Mouse (Mus musculus) urinary bladder, adult 2 months (tissue): ENCODE data around the gene Otop2. TPM values are rescaled to one million over a fixed set of nuclear protein-coding genes. Genes with fewer than 3 reads are reported as not detected.

Experiments
- DNase-seq: peaks from one replicate; pipeline ENCODE4 v3.0.0; 2022; ENCODE audit warnings: low spot score
- polyA plus RNA-seq: library from polyadenylated mRNA; depleted of rRNA; stranded (reverse); fragments of >200 nt; gene quantifications from 2 replicates; pipeline ENCODE4 v1.2.3, GENCODE M21; 2012

Otop2 gene
- polyA plus RNA-seq, 1 experiment, result not detected

DNA sequence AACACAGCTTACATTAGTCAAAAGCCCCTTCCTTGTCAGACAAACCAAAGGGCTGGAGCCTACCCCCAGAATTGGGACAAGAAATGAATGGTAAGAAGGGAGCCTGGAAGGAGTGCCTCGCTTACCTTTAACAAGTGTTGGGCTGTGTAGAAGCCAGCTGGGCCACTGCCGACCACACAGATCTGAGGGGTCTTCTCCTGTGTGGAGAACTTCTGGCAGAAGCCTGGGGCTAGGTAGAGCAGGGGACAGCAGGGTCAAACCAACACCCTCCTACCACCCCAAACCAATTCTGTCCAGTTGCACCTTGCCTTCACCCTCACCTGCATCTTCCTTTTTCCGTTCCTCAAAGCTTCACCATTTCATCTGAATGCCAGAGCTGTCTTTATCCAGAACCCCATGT, 31.0 kb upstream of the Otop2 start:
- no peak for DNase-seq

DNA sequence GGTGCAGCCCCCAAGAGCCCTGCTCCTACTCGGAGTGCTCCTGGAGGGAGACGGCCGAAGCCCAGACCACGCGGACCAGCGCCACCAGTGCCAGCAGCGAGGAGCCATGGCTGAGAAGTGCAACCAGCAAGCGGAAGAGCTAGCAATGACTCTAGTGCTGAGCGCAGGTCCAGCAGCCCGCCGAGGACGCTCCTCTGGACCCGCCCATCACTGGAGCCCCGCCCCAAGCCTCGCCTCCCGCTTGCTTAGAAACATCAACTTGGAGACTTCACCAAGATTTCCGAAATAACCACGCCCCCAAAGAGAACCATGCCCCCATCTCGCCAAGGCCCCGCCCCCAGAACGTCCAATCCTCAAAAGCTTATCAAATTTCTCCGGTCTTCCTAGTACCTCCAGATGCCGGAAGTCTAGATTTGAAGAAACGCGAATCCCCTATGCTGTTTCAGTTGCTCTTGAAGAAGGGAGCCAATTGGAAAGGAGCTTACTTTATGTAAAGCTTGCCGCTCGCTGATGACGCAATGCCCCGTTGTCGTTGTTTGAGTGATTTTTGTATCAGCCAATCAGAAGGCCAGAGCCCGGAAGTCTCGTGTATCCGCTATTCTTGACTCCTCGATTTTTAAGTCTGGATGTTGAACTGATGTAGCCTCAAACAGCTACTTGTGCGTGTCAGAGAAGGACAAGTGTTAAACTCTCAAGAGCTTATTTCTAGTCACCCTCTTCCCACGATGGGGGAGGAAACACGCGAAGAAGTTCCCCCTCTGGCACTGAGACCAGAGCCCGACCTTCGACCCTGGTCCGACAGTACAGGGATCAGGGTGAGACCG, 30.0 kb upstream of the Otop2 start, which contains the start of gene Fdxr:
Gene Fdxr (minus strand): TSS at position 271 of the 824 bp plus-strand sequence.
- DNase-seq, result peak; percentile 81

DNA sequence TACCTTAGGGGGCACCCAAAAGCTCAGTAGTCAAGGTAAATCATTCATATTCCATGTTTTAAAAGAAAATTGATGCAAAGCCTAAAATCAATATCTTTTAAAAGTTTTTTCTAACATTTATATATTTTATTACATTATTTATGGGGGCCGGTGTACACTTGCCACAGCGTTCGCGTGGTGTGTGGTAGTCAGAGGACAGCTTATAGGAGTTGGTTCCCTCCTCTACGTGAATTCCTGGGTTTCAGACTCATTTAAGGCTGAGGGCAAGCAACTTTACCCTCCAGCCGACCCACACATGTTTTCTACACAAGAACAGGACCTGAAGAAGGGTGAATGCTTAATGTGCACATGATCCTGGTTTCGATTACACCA, 29.4 kb upstream of the Otop2 start:
- DNase-seq, result no peak

DNA sequence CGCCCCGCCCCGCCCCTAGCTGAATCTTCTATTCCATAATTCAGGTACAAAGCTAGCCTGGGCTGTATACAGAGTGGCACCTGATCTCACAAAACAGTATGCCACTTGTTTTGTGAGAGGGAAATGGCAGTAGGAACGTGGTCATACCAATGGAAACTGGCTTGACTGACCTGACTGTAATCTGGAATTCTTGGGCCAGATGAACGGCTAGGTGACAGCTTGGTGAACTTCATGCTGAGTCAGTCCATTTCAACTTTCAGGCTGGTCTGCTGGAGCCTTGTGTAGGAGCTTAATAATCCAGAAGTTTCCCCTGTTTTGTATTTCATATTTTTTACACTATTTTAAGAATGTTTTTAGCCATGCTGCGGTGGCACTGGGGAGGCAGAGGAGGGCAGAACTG, 28.8 kb upstream of the Otop2 start:
- no peak for DNase-seq

DNA sequence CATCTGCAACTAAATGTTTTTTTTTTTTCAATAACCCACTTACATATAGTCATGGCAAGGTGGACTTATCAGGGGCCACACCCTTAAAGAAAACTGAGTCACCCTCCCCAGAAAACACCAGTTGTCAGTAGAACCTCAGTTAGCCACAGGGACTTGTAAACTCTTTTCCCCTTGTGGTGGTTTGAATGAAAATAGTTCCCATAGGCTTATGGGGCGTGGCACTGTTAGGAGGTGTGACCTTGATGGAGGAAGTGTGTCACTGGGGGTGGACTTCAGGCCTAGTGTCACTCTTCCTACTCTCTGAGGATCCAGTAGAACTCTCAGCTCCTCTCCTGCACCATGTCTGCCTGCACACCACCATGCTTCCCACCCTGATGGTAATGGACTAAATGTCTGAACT, 27.2 kb upstream of the Otop2 start:
- DNase-seq, result no peak

DNA sequence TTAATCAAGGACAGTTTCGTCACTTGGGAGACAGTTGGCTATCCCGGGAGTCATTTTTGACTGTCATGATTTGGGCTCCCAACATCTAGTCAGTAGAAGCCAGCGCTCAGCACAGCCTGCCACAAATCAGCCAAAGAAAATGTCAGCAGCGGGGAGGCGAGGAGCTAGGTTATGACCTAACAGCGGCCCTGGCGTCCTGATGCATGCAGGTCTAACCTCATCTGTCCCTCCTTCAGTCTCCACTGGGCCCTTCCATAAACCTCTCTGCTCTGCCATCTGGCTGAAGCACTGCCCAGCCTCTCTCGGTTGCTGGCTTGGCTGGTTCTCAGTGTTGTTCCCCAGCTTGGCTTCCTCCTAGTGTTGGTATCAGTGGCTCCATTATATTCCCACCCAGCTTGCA, 24.7 kb upstream of the Otop2 start:
- DNase-seq, result no peak

DNA sequence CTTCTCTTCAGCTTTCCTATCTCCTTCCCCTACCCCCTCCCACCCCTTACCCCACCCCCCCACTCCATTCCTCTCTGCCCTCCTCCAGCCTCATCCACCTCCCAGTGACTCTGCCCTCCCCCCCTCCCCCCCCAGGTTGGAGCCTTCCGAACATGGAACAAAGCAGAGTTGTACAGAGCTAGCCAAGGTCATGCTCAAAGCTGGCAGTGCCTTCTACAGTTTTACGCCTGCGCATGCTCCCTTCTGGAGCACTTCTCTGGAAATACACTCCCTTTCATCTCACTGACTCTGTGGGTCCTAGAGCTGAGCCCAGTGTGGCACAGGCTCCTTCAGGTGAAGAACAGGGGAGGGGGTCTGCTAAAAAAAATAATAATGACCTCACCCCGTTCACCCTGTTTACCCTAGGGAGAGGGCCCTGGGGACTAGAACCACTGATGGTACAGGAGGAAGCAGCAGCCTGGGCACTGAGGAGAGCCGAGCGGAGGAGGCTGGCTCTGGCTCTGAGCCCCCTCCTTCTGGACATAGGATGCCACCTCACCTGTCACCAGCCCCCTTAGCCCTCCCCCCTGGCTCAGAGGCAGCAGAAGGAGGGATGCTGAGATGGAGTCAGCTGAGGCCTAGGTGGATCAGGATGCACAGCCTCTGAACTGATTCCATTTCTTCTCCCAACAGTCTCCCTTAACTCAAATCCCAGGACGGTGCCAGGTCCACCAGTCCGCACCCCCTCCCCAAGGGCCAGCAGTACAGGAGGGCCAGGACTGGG, 24.1 kb upstream of the Otop2 start:
- no peak for DNase-seq

DNA sequence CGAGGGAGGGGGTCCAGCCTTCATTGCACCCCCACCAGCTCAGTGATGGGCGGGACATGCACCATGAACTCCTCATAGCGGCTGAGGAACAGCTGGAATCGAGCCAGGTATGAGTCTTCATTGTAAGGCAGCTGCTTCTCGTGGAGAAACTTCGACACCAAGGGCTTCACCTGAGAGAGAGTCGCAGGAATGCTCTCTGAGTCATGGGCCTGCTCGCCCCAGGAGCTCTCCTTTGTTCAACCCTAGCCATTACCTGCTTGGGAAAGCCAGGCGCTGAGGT, 23.5 kb upstream of the Otop2 start:
- DNase-seq, result no peak

DNA sequence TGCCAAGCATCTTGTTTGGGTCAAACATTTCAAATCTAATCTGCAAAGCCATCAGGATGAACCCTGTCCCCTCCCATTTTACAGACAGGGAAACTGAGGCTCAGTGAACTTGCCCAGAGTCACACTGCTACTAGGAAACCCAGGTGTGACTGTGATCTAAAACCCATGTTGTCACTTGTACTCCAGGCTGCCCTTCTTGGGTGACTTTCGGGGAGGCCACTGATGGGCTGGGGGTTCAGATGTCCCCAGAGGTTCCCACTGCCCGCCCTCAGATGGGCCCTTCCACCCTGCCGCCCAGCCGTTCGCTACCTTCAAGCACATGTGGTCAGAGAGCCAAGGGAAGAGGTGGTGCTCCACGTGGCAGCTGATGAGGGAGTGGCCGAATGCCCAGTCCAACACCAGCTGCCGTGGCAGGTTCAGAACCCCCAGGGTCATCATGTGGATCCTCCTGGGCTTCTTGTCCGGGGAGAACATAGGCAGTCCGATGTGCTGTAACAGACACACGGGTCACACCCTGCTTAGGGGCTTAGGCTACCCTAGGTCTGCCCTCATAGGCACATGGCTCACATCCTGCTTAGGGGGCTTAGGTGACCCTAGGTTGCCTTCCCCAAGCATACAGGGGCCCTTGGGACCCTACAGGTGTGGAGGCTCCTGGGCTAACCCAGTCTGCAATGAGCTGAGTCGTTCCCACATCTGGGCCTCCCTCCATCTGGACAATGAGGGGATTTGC, 22.9 kb upstream of the Otop2 start:
- no peak for DNase-seq

DNA sequence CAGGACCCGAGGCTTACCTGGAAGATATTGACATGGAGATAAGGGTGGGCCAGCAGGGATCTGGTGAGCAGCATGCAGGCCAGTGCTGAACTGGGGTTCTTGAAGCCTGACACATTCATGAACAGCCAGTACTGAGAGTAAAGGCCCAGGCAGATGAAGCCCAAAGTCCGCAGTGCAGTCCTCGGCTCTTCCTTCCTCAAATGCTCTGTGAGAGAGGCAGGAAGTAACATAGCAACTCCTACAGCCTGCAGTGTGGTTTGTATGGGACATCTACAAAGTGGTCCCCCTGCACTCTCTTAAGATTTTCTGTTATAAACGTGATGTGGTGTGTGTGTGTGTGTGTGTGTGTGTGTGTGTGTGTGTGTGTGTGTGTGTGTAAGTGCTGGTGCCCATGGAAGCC, 21.7 kb upstream of the Otop2 start:
- DNase-seq, result no peak

DNA sequence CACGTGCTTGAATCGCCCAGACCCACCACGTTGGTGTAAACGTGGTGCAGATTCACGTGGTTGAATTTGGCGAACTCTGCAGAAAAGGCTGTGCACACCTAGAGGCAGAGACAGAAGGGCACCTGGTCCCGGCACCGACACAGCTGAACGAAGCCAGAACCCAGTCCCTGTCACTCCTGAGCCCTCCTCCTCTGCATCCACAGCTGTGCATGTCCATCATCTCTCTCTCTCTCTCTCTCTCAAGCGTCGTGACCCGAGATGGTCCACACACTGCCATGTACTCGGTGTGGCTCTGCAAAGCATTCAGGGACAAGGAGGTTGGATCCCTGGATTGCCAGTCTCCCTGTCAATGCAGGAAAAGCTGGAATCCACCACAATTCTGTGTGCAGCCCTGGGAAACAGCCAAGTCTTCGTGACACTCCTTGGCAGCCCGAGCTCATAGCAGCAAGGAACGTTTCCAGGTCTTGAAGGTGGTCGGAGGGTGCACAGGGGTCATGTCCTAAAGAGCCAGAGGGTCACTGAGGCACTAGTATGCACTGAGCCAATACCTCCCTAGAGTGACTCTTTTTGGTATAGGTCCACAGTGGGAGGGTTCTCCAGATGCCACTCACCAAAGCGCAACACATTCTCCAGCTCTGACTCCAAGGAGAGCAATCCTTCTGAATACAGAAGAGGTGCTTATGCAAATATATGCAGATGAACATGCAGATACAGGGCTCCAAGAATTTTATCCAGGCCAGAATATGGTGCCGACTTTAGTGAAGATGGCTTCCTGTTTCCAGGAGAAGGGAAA, 20.6 kb upstream of the Otop2 start:
- DNase-seq, result no peak

DNA sequence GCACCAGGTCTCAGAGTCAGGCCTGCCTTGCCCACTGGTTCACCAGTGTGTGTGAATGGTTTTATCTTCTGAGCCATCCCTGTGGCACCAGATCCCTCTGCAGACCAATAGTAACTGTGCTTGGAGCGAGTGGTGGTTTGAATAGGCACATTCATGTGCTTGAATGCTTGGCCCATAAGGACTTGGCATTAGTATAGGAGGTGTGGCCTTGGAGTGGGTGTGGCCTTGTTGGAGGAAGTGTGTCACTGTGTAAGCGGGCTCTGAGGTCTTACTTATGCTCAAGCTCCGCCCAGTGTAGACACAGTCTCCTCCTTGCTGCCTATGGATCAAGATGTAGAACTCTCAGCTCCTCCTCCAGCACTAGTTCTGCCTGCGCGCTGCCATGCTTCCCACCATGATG, 19.6 kb upstream of the Otop2 start:
- no peak for DNase-seq

DNA sequence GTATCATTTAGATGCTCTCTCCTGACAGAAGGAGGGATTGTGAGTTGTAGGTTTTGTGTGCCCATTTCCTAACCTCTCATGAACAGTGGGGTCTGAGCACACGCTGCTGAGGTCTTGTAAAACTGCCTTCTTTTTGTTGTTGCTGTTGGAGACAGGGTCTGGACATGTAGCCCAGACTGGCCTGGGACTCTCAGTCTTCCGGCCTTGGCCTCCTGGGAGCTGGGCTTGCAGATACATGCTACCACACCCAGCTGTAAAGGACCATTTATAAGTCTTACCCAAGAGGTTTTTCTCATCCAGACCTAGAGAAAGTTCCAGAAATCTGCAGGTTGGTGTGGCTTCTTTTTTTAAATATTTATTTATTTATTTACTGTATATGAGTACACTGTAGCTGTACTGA, 18.7 kb upstream of the Otop2 start:
- no peak for DNase-seq

DNA sequence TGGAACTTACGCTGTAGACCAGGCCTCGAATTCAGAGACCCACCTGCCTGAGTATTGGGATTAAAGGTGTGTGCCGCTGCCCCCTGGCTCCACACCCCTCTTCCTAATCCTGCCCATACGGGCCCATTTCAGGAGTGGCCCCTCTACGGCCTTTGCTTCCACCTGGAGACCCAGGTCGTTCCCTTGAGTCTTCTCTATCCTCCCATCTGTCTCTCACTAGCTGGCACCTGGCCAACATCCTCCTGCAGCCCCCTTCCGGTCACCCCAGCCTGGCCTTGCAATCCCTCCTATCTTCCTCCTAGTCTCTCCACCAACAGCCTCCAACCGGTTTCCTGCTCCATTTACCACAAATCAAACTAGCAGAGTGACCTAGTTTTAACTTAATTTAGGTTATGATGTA, 17.1 kb upstream of the Otop2 start:
- DNase-seq, result no peak

DNA sequence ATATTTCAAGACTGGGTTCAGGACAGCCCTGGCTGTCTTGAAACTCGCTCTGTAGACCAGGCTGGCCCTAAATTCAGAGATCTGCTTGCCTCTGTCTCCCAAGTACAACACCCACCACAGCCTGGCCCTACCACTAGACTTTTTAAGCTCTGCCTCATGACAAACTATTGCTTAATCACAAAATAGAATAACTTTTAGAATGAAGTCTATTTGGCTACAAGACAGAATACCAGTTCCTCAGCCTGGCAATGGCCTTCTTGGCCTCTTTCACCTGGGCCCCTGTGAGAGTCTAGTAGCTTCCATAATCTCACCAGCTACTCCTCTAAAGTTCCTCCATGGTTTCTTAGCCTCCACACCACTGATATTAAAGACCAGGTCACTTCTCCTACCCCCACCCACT, 16.6 kb upstream of the Otop2 start:
- no peak for DNase-seq

DNA sequence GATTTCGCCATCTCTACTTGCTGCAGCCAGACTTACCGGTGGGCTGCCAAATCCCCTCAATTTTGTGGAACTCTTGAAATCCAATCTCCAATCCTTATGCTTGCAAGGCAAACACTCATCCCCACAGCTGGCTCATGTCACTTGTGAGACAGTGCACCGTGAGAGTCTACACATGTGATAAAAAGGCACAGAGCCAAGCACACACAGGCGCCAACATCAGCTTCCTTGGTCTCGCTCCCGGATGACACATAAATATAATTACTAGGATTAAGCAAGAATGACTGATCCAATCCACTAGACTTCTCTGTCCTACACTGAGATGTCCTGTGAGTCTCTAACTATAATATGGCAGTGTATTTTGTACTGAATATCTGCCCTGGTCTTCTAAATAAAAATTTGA, 16.0 kb upstream of the Otop2 start:
- DNase-seq, result no peak

DNA sequence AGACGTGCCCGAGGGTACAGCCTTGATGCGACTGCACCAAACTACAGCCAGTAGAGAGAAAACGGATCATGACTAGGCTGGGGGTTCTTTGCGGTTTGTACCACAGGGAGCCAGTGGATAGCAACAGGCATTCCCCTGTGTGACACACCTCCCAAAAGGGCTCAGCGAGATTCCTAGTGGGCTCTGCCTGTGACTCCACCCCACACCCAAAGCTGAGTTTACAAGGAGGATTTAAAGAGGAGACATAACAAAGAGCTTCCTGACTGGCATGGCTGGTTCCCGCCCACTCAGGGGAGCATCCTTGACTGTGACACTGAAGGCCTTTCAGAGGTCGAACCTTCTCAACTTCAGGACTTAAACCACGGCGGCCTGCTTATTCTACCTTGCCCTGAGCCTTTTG, 15.5 kb upstream of the Otop2 start:
- DNase-seq, result no peak

DNA sequence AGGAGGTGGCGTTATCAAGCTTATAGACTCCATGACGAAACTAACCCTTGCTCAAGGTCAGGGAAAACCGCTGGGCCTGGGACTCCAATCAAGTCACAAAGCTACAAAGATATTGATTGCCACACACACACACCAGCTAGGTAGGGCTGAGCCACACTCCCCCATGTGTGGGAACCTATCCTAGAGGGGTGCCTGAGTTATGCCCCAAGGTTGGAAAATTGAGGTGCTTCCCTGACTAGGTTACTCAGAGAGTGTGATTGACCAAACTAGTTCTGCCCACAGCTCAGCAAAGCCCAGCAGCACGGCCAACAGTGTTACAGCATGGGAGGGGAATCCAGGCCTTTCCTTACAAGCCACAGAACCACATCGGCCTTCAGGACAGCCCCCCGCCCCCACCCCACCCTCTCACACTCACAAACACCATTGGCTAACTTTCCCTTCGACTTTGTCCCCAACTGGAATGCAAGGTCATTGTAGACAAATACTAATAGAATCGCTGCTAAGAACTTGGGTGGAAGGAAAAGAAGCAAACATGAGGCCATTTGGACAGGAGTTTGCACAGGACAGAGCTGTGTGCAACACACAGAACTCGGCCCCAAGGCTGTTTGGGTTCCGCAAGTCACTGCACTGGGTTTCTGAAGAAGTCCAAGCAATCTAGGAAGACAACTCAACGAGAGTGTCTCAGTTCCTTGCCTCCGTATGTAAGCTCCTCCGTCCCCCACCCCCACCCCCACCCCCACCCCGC, 14.2 kb upstream of the Otop2 start:
- no peak for DNase-seq

DNA sequence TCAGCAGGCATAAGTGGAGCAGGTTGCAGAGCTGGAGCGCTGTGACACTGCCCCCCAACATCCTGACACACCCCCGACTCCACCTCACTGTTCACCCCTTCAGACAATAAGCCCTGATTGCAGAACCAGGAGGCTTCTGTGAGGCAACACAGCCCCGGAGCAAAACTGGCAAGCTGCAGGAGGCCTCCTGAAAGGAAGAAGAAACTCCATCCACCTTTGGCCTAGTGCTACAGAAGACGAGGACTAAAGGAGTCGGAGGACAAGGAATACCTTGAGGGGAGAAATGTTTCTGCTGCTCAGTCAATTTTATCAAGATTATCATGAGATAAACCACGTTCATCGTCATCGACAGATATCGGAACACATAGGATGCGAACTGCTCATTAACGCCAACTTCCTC, 11.0 kb upstream of the Otop2 start:
- DNase-seq, result no peak

DNA sequence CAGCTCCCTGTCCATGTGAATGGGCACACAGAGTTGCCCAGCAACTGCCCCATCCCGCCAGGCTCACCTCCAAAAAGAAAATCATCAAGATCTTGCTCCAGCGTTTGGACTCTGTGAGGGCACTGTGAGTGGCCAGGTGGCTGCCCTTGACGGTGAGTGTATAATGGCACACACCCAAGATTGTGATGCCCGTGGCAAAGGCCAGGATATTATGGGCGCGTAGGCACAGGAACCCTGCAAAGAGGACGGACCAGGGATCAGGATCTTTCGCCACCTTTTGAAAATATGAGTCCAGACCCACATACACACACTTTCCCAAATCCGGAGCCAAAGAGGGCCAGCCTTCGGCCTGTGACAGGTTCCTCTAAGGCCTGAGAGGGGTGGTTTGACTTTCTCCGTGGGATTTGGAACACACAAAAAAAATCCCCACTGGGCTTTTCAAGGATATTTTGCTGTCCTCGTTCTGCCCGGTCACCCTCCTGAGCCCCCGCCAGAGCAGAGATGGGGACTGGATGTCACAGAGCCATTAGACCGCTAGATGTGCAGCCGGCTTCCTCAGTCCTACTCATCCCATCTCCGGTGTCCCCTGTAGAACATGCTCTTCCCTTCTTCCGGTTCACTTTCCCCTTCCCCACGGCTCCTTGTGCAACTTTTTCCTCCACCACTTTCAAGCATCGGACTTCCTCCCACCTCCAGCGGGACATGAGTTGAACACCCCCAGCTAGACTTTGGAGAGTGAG, 10.3 kb upstream of the Otop2 start:
- DNase-seq, result no peak
